Mouse (Mus musculus): ENCODE measurements around the gene Kcnh4.

GRCm38 (mm10) chr11:100714534-100714915 lies 45.2 kb downstream of the Kcnh4 start:
- peak; percentile 83 for TF ChIP-seq CTCF (IDR thresholded peaks at IDR 0.05; ENCODE audit: borderline replicate concordance, extremely low read depth, insufficient read depth, insufficient read length)
- TF ChIP-seq POLR2A (IDR thresholded peaks at IDR 0.05; ENCODE audit: borderline replicate concordance, extremely low read depth, insufficient read depth, insufficient read length, poor library complexity, severe bottlenecking): no peak
